Mouse (Mus musculus): ENCODE results near the gene Tmem63b. TPM values are rescaled to one million over a fixed set of nuclear protein-coding genes. Genes with fewer than 3 reads are reported as not detected.

The Tmem63b gene
- total RNA-seq, 1 experiment: 89.1 TPM

DNA sequence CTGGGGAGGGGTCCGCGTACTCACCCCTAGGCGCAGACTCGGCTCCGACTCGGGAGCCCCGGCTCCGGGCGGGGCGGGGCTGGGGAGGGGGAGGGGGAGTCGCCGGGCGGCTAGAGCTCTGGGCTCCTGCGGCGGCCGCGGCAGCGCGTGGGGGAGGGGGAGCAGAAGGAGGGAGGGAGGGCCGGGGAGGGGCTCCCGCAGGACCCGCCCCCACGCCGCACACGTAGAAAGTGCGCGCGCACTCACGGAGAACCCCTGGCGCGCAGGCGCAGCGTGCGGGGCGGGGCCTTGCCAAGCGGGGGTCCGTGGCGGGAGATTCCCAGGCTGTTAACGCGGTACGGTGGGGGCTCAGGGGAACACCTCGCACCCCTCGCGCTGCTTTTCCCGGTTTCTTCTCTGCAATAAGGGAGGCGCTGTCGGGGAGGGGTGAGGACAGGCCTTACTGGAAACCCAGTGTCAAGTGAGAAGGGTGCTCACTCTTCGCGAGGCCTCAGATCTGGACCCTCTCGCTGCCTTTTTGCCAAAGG lies 549 bp downstream of the Tmem63b start, which contains the start of gene Mrpl14:
TSS of gene Mrpl14 (plus strand) at position 230 of the 527 bp plus-strand sequence.
- H3K27ac ChIP-seq (ENCODE audit: insufficient read depth, low read depth, low read length, poor library complexity, severe bottlenecking): peak within 1 kb of the TSS; percentile 0; the same call in 1 of the 2 replicates

GRCm38 (mm10) chr17:45685171-45686092 lies 1.3 kb downstream of the Tmem63b start:
- Histone ChIP-seq H3K9me3 (ENCODE audit: control insufficient read depth, insufficient read depth, low read depth, low read length) (no peaks in the 10 kb centered on the region), H3K27ac (ENCODE audit: insufficient read depth, low read depth, low read length, poor library complexity, severe bottlenecking) (peak overlapping the region; percentile 0; the same call in 1 of the 2 replicates), H3K9ac (ENCODE audit: insufficient read depth, low read depth, low read length, poor library complexity, severe bottlenecking) (peak overlapping the region; percentile 55), H3K4me3 (ENCODE audit: insufficient read depth in 1 of 2, low read depth in 1 of 2, low read length in 2 of 2, poor library complexity in 1 of 2, severe bottlenecking in 1 of 2) (peak overlapping the region; percentile 66 to 93), H3K36me3 (ENCODE audit: control insufficient read depth, insufficient read depth, low read length, poor library complexity, severe bottlenecking) (no peaks in the 10 kb centered on the region), H3K4me1 (ENCODE audit: control insufficient read depth in 2 of 2, insufficient read depth in 2 of 2, low read length in 2 of 2, poor library complexity in 1 of 2) (peaks cover 7 to 12% of the 10 kb centered on the region in 2 experiments; a peak in 2 of 4 replicates)
- no peak; the same call in none of the 2 replicates for TF ChIP-seq ZNF384 (IDR thresholded peaks at IDR 0.05; ENCODE audit: low read depth, low read length)
- TF ChIP-seq MAFK (IDR thresholded peaks at IDR 0.05; ENCODE audit: insufficient read depth, low read depth, low read length): no peak
- TF ChIP-seq HCFC1 (IDR thresholded peaks at IDR 0.05; ENCODE audit: borderline replicate concordance, insufficient read depth, low read length): no peak
- TF ChIP-seq CHD2 (IDR thresholded peaks at IDR 0.05; ENCODE audit: low read depth, low read length): no peak
- in situ Hi-C loops (cut with MboI; ENCODE audit: low sequenced_read_pairs in 2 of 2, unreplicated experiment in 2 of 2): no loop called here
- no peak for DNase-seq (ENCODE audit: low read depth, low spot score)

More for the DNA sequence above, 549 bp downstream of the Tmem63b start, which contains the start of gene Mrpl14:
- TF ChIP-seq ZC3H11A (IDR thresholded peaks at IDR 0.05; ENCODE audit: borderline replicate concordance, low read depth, low read length): no peak
- TF ChIP-seq MAFK (IDR thresholded peaks at IDR 0.05; ENCODE audit: insufficient read depth, low read depth, low read length): no peak
- no peak for TF ChIP-seq HCFC1 (IDR thresholded peaks at IDR 0.05; ENCODE audit: borderline replicate concordance, insufficient read depth, low read length)
- no peak for TF ChIP-seq CHD2 (IDR thresholded peaks at IDR 0.05; ENCODE audit: low read depth, low read length)
- TF ChIP-seq ZNF384 (IDR thresholded peaks at IDR 0.05; ENCODE audit: low read depth, low read length): no peak
- H3K9me3 ChIP-seq (ENCODE audit: control insufficient read depth, insufficient read depth, low read depth, low read length): no peaks in the 10 kb centered on the region
- no peaks in the 10 kb centered on the region for H3K36me3 ChIP-seq (ENCODE audit: control insufficient read depth, insufficient read depth, low read length, poor library complexity, severe bottlenecking)
- H3K9ac ChIP-seq (ENCODE audit: insufficient read depth, low read depth, low read length, poor library complexity, severe bottlenecking): peak within 1 kb of the TSS; percentile 78
- peaks cover 7 to 9% of the 10 kb centered on the region in 2 experiments; a peak in 1 of 4 replicates for H3K4me1 ChIP-seq (ENCODE audit: control insufficient read depth in 2 of 2, insufficient read depth in 2 of 2, low read length in 2 of 2, poor library complexity in 1 of 2)
- peak; percentile 80 for DNase-seq (ENCODE audit: low read depth, low spot score)
- in situ Hi-C loops (cut with MboI; ENCODE audit: low sequenced_read_pairs in 2 of 2, unreplicated experiment in 2 of 2): no loop called here
- peak within 1 kb of the TSS; percentile 75 to 93 for H3K4me3 ChIP-seq (ENCODE audit: insufficient read depth in 1 of 2, low read depth in 1 of 2, low read length in 2 of 2, poor library complexity in 1 of 2, severe bottlenecking in 1 of 2)

GRCm38 (mm10) chr17:45684667-45685131 lies 2.0 kb downstream of the Tmem63b start:
- DNase-seq (ENCODE audit: low read depth, low spot score): no peak
- peak overlapping the region; percentile 66 to 93 for H3K4me3 ChIP-seq (ENCODE audit: insufficient read depth in 1 of 2, low read depth in 1 of 2, low read length in 2 of 2, poor library complexity in 1 of 2, severe bottlenecking in 1 of 2)
- H3K4me1 ChIP-seq (ENCODE audit: control insufficient read depth in 2 of 2, insufficient read depth in 2 of 2, low read length in 2 of 2, poor library complexity in 1 of 2): peaks cover 7 to 12% of the 10 kb centered on the region in 2 experiments; a peak in 2 of 4 replicates
- no peaks in the 10 kb centered on the region for H3K9me3 ChIP-seq (ENCODE audit: control insufficient read depth, insufficient read depth, low read depth, low read length)
- TF ChIP-seq MAFK (IDR thresholded peaks at IDR 0.05; ENCODE audit: insufficient read depth, low read depth, low read length) (no peak), ZNF384 (IDR thresholded peaks at IDR 0.05; ENCODE audit: low read depth, low read length) (no peak), ZC3H11A (IDR thresholded peaks at IDR 0.05; ENCODE audit: borderline replicate concordance, low read depth, low read length) (no peak), CHD2 (IDR thresholded peaks at IDR 0.05; ENCODE audit: low read depth, low read length) (no peak), HCFC1 (IDR thresholded peaks at IDR 0.05; ENCODE audit: borderline replicate concordance, insufficient read depth, low read length) (no peak)
- in situ Hi-C loops (cut with MboI; ENCODE audit: low sequenced_read_pairs in 2 of 2, unreplicated experiment in 2 of 2): no loop called here
- H3K9ac ChIP-seq (ENCODE audit: insufficient read depth, low read depth, low read length, poor library complexity, severe bottlenecking): peak overlapping the region; percentile 55
- H3K36me3 ChIP-seq (ENCODE audit: control insufficient read depth, insufficient read depth, low read length, poor library complexity, severe bottlenecking): no peaks in the 10 kb centered on the region
- no peak overlapping the region for H3K27ac ChIP-seq (ENCODE audit: insufficient read depth, low read depth, low read length, poor library complexity, severe bottlenecking)

DNA sequence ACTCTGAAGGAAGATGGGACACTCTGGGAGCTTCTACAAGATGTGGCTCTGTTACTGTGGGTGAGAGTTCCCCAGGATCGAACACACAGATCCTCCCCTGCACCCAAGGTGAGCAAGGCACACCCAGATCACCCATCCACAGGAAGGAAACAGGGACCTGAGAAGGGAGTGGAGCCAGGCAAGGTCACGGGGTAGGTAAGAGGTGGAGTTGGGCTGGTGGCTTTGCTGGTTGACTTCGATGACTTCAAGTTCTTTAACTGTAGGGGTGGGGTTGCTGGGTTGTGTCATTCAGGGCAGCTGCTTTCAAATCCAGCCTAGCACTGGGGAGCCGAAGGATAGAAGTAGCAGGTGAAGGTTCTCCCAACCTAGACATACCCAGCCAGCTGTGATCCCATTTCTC lies 3.9 kb downstream of the Tmem63b start:
- Histone ChIP-seq H3K9me3 (ENCODE audit: control insufficient read depth, insufficient read depth, low read depth, low read length) (no peaks in the 10 kb centered on the region), H3K36me3 (ENCODE audit: control insufficient read depth, insufficient read depth, low read length, poor library complexity, severe bottlenecking) (peaks cover 3% of the 10 kb centered on the region; the same call in 1 of the 2 replicates), H3K9ac (ENCODE audit: insufficient read depth, low read depth, low read length, poor library complexity, severe bottlenecking) (no peak overlapping the region), H3K4me1 (ENCODE audit: control insufficient read depth in 2 of 2, insufficient read depth in 2 of 2, low read length in 2 of 2, poor library complexity in 1 of 2) (peaks cover 7 to 15% of the 10 kb centered on the region in 2 experiments; a peak in 2 of 4 replicates), H3K4me3 (ENCODE audit: insufficient read depth in 1 of 2, low read depth in 1 of 2, low read length in 2 of 2, poor library complexity in 1 of 2, severe bottlenecking in 1 of 2) (no peak overlapping the region), H3K27ac (ENCODE audit: insufficient read depth, low read depth, low read length, poor library complexity, severe bottlenecking) (no peak overlapping the region)
- in situ Hi-C loops (cut with MboI; ENCODE audit: low sequenced_read_pairs in 2 of 2, unreplicated experiment in 2 of 2): no loop called here
- no peak for DNase-seq (ENCODE audit: low read depth, low spot score)
- TF ChIP-seq MAFK (IDR thresholded peaks at IDR 0.05; ENCODE audit: insufficient read depth, low read depth, low read length): no peak
- TF ChIP-seq CHD2 (IDR thresholded peaks at IDR 0.05; ENCODE audit: low read depth, low read length): no peak
- no peak for TF ChIP-seq ZNF384 (IDR thresholded peaks at IDR 0.05; ENCODE audit: low read depth, low read length)
- no peak for TF ChIP-seq ZC3H11A (IDR thresholded peaks at IDR 0.05; ENCODE audit: borderline replicate concordance, low read depth, low read length)
- TF ChIP-seq HCFC1 (IDR thresholded peaks at IDR 0.05; ENCODE audit: borderline replicate concordance, insufficient read depth, low read length): no peak

Data from ES-E14 (cell line).